Comparison of ENCODE assay signal across 7 mouse cellular contexts in the genomic region with DNA sequence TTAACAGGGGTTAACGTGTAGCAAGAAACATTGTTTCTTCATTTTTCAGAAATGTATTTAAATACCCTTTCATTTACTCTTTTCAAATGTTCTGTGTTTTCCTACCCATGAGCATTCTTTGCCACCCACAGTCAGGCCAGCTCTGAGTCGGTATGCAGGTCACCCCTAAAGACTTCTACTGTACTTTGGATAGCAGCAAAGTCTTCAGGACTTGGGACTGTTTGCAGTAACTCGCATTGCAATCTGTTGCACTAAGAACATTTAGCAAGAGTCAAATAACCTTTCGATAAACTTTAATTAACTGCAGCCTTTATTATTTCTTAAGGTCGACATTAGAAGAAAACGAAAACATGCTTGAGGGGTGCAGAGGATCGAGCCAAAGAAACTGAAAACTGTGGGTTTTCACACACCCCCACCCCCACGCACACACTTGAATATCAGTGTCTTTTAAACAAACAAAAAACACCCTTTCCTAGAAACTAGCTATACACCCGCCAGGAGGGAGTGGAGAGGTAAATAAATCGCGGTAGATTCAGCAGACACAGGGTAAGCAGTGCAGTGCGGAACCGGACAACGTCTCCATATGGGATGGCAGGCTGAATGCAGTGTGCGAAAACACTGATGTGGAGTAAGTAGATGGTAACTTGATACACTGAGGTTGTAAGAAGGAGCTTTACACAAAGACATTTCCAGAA. TPM values are rescaled to one million over a fixed set of nuclear protein-coding genes. Genes with fewer than 3 reads are reported as not detected.
DNase-seq lines count a peak whose midpoint lies in the region; ATAC-seq and TF ChIP-seq lines count a peak whose summit lies in the region.

No protein-coding gene starts in this region.

- H3K4me3 ChIP-seq in CH12.LX (replicated peaks in 1 of 3; ENCODE audit: low read depth in 2 of 3, low read length in 2 of 3, poor library complexity in 1 of 3) (peak overlapping the region; percentile 50 to 96 (median 76)), MEL (ENCODE audit: control insufficient read depth in 1 of 2, insufficient read depth in 1 of 2, low read depth in 2 of 2, low read length in 2 of 2) (peak overlapping the region; percentile 38 to 98)
- peak overlapping the region; percentile 6 for H3K4me3 ChIP-seq in hindbrain, embryonic 12.5 days
- H3K4me3 ChIP-seq in liver, postnatal 0 days (ENCODE audit: low read depth, low read length), result peak overlapping the region; percentile 94

- H3K4me2 ChIP-seq in CH12.LX (ENCODE audit: insufficient read depth, low read depth, poor library complexity, severe bottlenecking), result peak overlapping the region; percentile 88
- peak overlapping the region; percentile 74 for H3K4me2 ChIP-seq in hindbrain, embryonic 12.5 days (replicated peaks)
- H3K4me2 ChIP-seq in liver, postnatal 0 days (ENCODE audit: low read depth, low read length), result peak overlapping the region; percentile 85

- TF ChIP-seq POLR2A in CH12.LX (IDR thresholded peaks at IDR 0.05; ENCODE audit: low read depth, low read length) (no peak), MEL (IDR thresholded peaks at IDR 0.05; ENCODE audit: control insufficient read depth in 1 of 2, insufficient read depth in 1 of 2, low read depth in 1 of 2, low read length in 2 of 2, poor library complexity in 1 of 2) (no peak)

- no peaks in the 10 kb centered on the region; the same call in 1 of the 2 replicates for H3K79me2 ChIP-seq in CH12.LX (replicated peaks; ENCODE audit: control insufficient read depth, extremely low read depth, insufficient read depth, poor library complexity, severe bottlenecking)
- peaks cover 31% of the 10 kb centered on the region for H3K79me2 ChIP-seq in MEL (ENCODE audit: control insufficient read depth, insufficient read depth, low read length, poor library complexity)

- dilution Hi-C loops in CH12.LX (cut with MboI; ENCODE audit: extremely low pct_ligation_motif_present, extremely low pct_unique_long_range_greater_than_20kb, low sequenced_read_pairs), result no loop called here

- 55% methylated on average over 15 of the region's 15 CpGs for WGBS in hindbrain, embryonic 12.5 days
- WGBS in liver, postnatal 0 days (ENCODE audit: insufficient replicate concordance), result 36% methylated on average over 15 of the region's 15 CpGs

- TF ChIP-seq CTCF in CH12.LX (conservative IDR thresholded peaks at IDR 0.05 in 1 of 2, IDR thresholded peaks at IDR 0.05 in 1 of 2; ENCODE audit: low read depth in 2 of 2, low read length in 2 of 2) (no peak), MEL (IDR thresholded peaks at IDR 0.05 in 2 of 3, conservative IDR thresholded peaks at IDR 0.05 in 1 of 3; ENCODE audit: control insufficient read depth in 1 of 3, insufficient read depth in 1 of 3, low read depth in 2 of 3, low read length in 3 of 3, poor library complexity in 1 of 3, severe bottlenecking in 1 of 3) (no peak)
- TF ChIP-seq CTCF in liver, postnatal 0 days (IDR thresholded peaks at IDR 0.05; ENCODE audit: low read depth), result no peak

- in situ Hi-C loops in CH12.LX (cut with MboI; ENCODE audit: low pct_ligation_motif_present, low pct_unique_long_range_greater_than_20kb, low sequenced_read_pairs), result no loop called here

- H3K27me3 ChIP-seq in CH12.LX (replicated peaks) (no peaks in the 10 kb centered on the region), MEL (ENCODE audit: control insufficient read depth in 1 of 2, insufficient read depth in 2 of 2, low read length in 2 of 2) (no peaks in the 10 kb centered on the region)
- no peaks in the 10 kb centered on the region for H3K27me3 ChIP-seq in hindbrain, embryonic 12.5 days
- H3K27me3 ChIP-seq in liver, postnatal 0 days (ENCODE audit: insufficient read depth, low read length), result no peaks in the 10 kb centered on the region

- TF ChIP-seq RAD21 in CH12.LX (IDR thresholded peaks at IDR 0.05; ENCODE audit: low read depth, low read length) (no peak), MEL (IDR thresholded peaks at IDR 0.05; ENCODE audit: low read depth, low read length) (no peak)

- intact Hi-C loops in left cerebral cortex, postnatal 36 days (cut with DNase I), result no loop called here

- H3K36me3 ChIP-seq in CH12.LX (replicated peaks in 1 of 2; ENCODE audit: control insufficient read depth in 1 of 2, insufficient read depth in 1 of 2, low read length in 1 of 2), result peaks cover 0 to 28% of the 10 kb centered on the region in 2 experiments
- H3K36me3 ChIP-seq in MEL (ENCODE audit: control insufficient read depth in 1 of 2, insufficient read depth in 2 of 2, low read length in 2 of 2), result peaks cover 0 to 15% of the 10 kb centered on the region in 2 experiments; a peak in 2 of 4 replicates
- H3K36me3 ChIP-seq in hindbrain, embryonic 12.5 days, result no peaks in the 10 kb centered on the region
- no peaks in the 10 kb centered on the region for H3K36me3 ChIP-seq in liver, postnatal 0 days (replicated peaks; ENCODE audit: insufficient read depth, low read length)

- H3K9ac ChIP-seq in CH12.LX (ENCODE audit: insufficient read depth, low read depth) (peak overlapping the region; percentile 62), MEL (ENCODE audit: control insufficient read depth, low read depth, low read length, poor library complexity, severe bottlenecking) (peak overlapping the region; percentile 34)
- H3K9ac ChIP-seq in hindbrain, embryonic 12.5 days, result no peak overlapping the region
- H3K9ac ChIP-seq in liver, postnatal 0 days (replicated peaks), result peak overlapping the region; percentile 96

- no peak for TF ChIP-seq EP300 in CH12.LX (IDR thresholded peaks at IDR 0.05; ENCODE audit: low read length)
- no peak for TF ChIP-seq EP300 in MEL (IDR thresholded peaks at IDR 0.05; ENCODE audit: low read depth in 1 of 2, low read length in 2 of 2)
- no peak for TF ChIP-seq EP300 in liver, postnatal 0 days (IDR thresholded peaks at IDR 0.05; ENCODE audit: low read depth)

- DNase-seq in CH12.LX (ENCODE audit: extremely low read depth) (no peak), MEL (ENCODE audit: low read depth, low spot score) (peak; percentile 38)
- no peak for DNase-seq in liver, postnatal 0 days
- DNase-seq in thymus, postnatal 36 days, result no peak
- DNase-seq in urinary bladder, postnatal 10 days (ENCODE audit: low spot score), result no peak
- no peak for DNase-seq in left cerebral cortex, postnatal 36 days (ENCODE audit: low spot score in 2 of 2)

- H3K4me1 ChIP-seq in CH12.LX (ENCODE audit: control insufficient read depth in 1 of 2, insufficient read depth in 2 of 2), result peaks cover 0 to 25% of the 10 kb centered on the region in 2 experiments; a peak in 2 of 4 replicates
- peaks cover 4 to 10% of the 10 kb centered on the region in 2 experiments for H3K4me1 ChIP-seq in MEL (ENCODE audit: control insufficient read depth in 1 of 2, insufficient read depth in 2 of 2, low read length in 2 of 2)
- peaks cover 15% of the 10 kb centered on the region for H3K4me1 ChIP-seq in hindbrain, embryonic 12.5 days
- H3K4me1 ChIP-seq in liver, postnatal 0 days (ENCODE audit: insufficient read depth), result peaks cover 15% of the 10 kb centered on the region

- H3K27ac ChIP-seq in CH12.LX (ENCODE audit: insufficient read depth, low read depth), result no peak overlapping the region
- H3K27ac ChIP-seq in MEL (ENCODE audit: control insufficient read depth, low read depth, low read length), result no peak overlapping the region
- H3K27ac ChIP-seq in hindbrain, embryonic 12.5 days, result no peak overlapping the region
- peak overlapping the region; percentile 91 for H3K27ac ChIP-seq in liver, postnatal 0 days (ENCODE audit: low read depth)

- no peak for ATAC-seq in hindbrain, embryonic 12.5 days (ENCODE audit: low FRiP score)
- ATAC-seq in liver, postnatal 0 days, result no peak

- H3K9me3 ChIP-seq in CH12.LX (replicated peaks; ENCODE audit: low read length) (peaks cover 3% of the 10 kb centered on the region), MEL (replicated peaks; ENCODE audit: insufficient read depth, low read length) (no peaks in the 10 kb centered on the region)
- H3K9me3 ChIP-seq in hindbrain, embryonic 12.5 days (replicated peaks), result no peaks in the 10 kb centered on the region
- H3K9me3 ChIP-seq in liver, postnatal 0 days (ENCODE audit: low read length), result no peaks in the 10 kb centered on the region

TF ChIP-seq in CH12.LX, 34 proteins besides CTCF, POLR2A, EP300 and RAD21 (continues in another document):
- no peak for TF ChIP-seq NELFE (IDR thresholded peaks at IDR 0.05; ENCODE audit: low read depth, low read length)

TF ChIP-seq in MEL, 35 proteins besides CTCF, POLR2A, EP300 and RAD21 (continues in another document):
- TF ChIP-seq CHD1 (IDR thresholded peaks at IDR 0.05; ENCODE audit: low read depth, low read length), result no peak

RNA-seq across cellular contexts. Expression of a gene that starts 1.7 kb away (rescaled TPM):
- total RNA-seq in CH12.LX (2012; rRNA removed) (21.3 TPM in 2 replicates), CH12.LX (2014; rRNA removed) (33.9 and 36.0 TPM in 2 replicates), MEL (2012; rRNA removed) (41.0 and 47.3 TPM in 2 replicates)
- polyA plus RNA-seq in CH12.LX (2012; ENCODE audit: insufficient read length, low read depth) (36.5 and 38.8 TPM in 2 replicates), MEL (2012; ENCODE audit: insufficient read depth in 1 of 2, insufficient read length in 2 of 2, low read depth in 1 of 2, low replicate concordance in 2 of 2, missing spikeins in 1 of 2) (10 to 100 TPM; 50.0 to 86.3 TPM)
- 69.3 and 75.5 TPM in 2 replicates for polyA plus RNA-seq in hindbrain, embryonic 12.5 days (2016; fragmentation: Nextera tagmentation; extraction: Ambion mirVana)
- polyA plus RNA-seq in liver, postnatal 0 days (2015; fragmentation: Nextera tagmentation; extraction: Ambion mirVana), result 48.1 and 49.9 TPM in 2 replicates
- 10 to 100 TPM; 56.1 to 59.5 TPM for total RNA-seq in left cerebral cortex, postnatal 36 days (2021)

RNA-seq across cellular contexts. Expression of a gene that starts 55.1 kb away (rescaled TPM):
- total RNA-seq in CH12.LX (2012; rRNA removed) (63.4 and 80.2 TPM in 2 replicates), CH12.LX (2014; rRNA removed) (103 and 109 TPM in 2 replicates), MEL (2012; rRNA removed) (75.1 and 86.4 TPM in 2 replicates)
- polyA plus RNA-seq in CH12.LX (2012; ENCODE audit: insufficient read length, low read depth) (104 and 126 TPM in 2 replicates), MEL (2012; ENCODE audit: insufficient read depth in 1 of 2, insufficient read length in 2 of 2, low read depth in 1 of 2, low replicate concordance in 2 of 2, missing spikeins in 1 of 2) (100 to 1,000 TPM in 1 of 2 experiments, not detected in 1; 122 TPM)
- polyA plus RNA-seq in hindbrain, embryonic 12.5 days (2016; fragmentation: Nextera tagmentation; extraction: Ambion mirVana), result 33.0 and 37.7 TPM in 2 replicates
- 78.3 and 79.2 TPM in 2 replicates for polyA plus RNA-seq in liver, postnatal 0 days (2015; fragmentation: Nextera tagmentation; extraction: Ambion mirVana)
- 10 to 100 TPM; 14.2 to 16.8 TPM for total RNA-seq in left cerebral cortex, postnatal 36 days (2021)

RNA-seq across cellular contexts. Expression of a gene that starts 56.0 kb away (rescaled TPM):
- total RNA-seq in CH12.LX (2012; rRNA removed) (14.0 and 15.6 TPM in 2 replicates), CH12.LX (2014; rRNA removed) (22.9 and 28.1 TPM in 2 replicates), MEL (2012; rRNA removed) (16.9 and 17.2 TPM in 2 replicates)
- polyA plus RNA-seq in CH12.LX (2012; ENCODE audit: insufficient read length, low read depth) (26.5 and 26.8 TPM in 2 replicates), MEL (2012; ENCODE audit: insufficient read depth in 1 of 2, insufficient read length in 2 of 2, low read depth in 1 of 2, low replicate concordance in 2 of 2, missing spikeins in 1 of 2) (10 to 100 TPM in 1 of 2 experiments, not detected in 1; 27.7 TPM)
- polyA plus RNA-seq in hindbrain, embryonic 12.5 days (2016; fragmentation: Nextera tagmentation; extraction: Ambion mirVana), result 58.1 and 58.5 TPM in 2 replicates
- polyA plus RNA-seq in liver, postnatal 0 days (2015; fragmentation: Nextera tagmentation; extraction: Ambion mirVana), result 10.0 and 10.2 TPM in 2 replicates
- 100 to 1,000 TPM in 1 of 2 experiments, 10 to 100 TPM in 1; 88.0 to 112 TPM for total RNA-seq in left cerebral cortex, postnatal 36 days (2021)

Comparison
In these comparisons a context has a peak if more than half of its experiments do, and no peak if none do; other contexts are left out.
1. H3K4me3 ChIP-seq: peak in every context shown above with its lines; median percentile 94 in liver, postnatal 0 days; 76 in CH12.LX; 68 in MEL; 6 in hindbrain, embryonic 12.5 days.